Mouse (Mus musculus): ENCODE measurements around the gene Cerkl.

GRCm38 (mm10) chr2:79459061-79460045, 2.8 kb upstream of the Cerkl start:
- TF ChIP-seq CTCF (IDR thresholded peaks at IDR 0.05; ENCODE audit: control insufficient read depth, insufficient read depth, insufficient replicate concordance, low read depth, low read length) (no peak), POLR2A (IDR thresholded peaks at IDR 0.05; ENCODE audit: control insufficient read depth, low read depth, low read length) (no peak)
